Mouse (Mus musculus) spleen, adult 2 months (tissue): ENCODE measurements around the gene Cog3. TPM values are rescaled to one million over a fixed set of nuclear protein-coding genes. Genes with fewer than 3 reads are reported as not detected.

ENCODE experiments used
- DNase-seq, 2 experiments: peaks; one replicate each; pipeline versions ENCODE4 v3.0.0 to v3.0.0-alpha.2; 2012 to 2021; ENCODE audit warnings: low spot score in 2 of 2, low read depth in 1 of 2
- H3K27ac ChIP-seq: fragments of 200-500 bp; 2 replicates; pipeline ENCODE4 v1.5.1; 2012; ENCODE audit warnings: low read length, inconsistent platforms; ENCODE audit not compliant: insufficient read depth
- H3K27me3 ChIP-seq: fragments of 200-500 bp; 2 replicates; pipeline ENCODE4 v1.6.1; 2012; ENCODE audit warnings: mild to moderate bottlenecking, moderate library complexity, low read length, inconsistent platforms; ENCODE audit not compliant: control insufficient read depth, insufficient read depth
- H3K36me3 ChIP-seq: fragments of 200-500 bp; 2 replicates; pipeline ENCODE4 v1.6.1; 2012; ENCODE audit warnings: mild to moderate bottlenecking, low read length, inconsistent platforms; ENCODE audit not compliant: control insufficient read depth, insufficient read depth
- H3K4me1 ChIP-seq: fragments of 200-500 bp; 2 replicates; pipeline ENCODE4 v1.6.1; 2011; ENCODE audit warnings: inconsistent platforms; ENCODE audit not compliant: control insufficient read depth, insufficient read depth, insufficient read length
- H3K4me3 ChIP-seq: fragments of 200-500 bp; 2 replicates; pipeline ENCODE4 v1.5.1; 2011; ENCODE audit warnings: mild to moderate bottlenecking, inconsistent platforms; ENCODE audit not compliant: insufficient read depth, insufficient read length; ENCODE audit errors: extremely low read depth
- CTCF ChIP-seq: fragments of 200-500 bp; IDR thresholded peaks from 2 replicates; pipeline ENCODE4 v1.5.1; 2011; ENCODE audit warnings: mild to moderate bottlenecking, inconsistent platforms; ENCODE audit not compliant: insufficient read depth, insufficient read length, insufficient replicate concordance; ENCODE audit errors: extremely low read depth
- POLR2A ChIP-seq: fragments of 200-500 bp; IDR thresholded peaks from 2 replicates; pipeline ENCODE4 v1.6.1; 2011; ENCODE audit warnings: low read depth, low read length, inconsistent platforms
- WGBS: fragments of 180-500 bp; shearing (Covaris S2); methylation state at CpG from one replicate; pipeline ENCODE4 v1.1.7; 2018; 5-methylcytosine and 5-hydroxymethylcytosine counted together
- polyA plus RNA-seq: library from polyadenylated mRNA; depleted of rRNA; stranded (reverse); fragments of >200 nt; gene quantifications from 2 replicates; pipeline ENCODE4 v1.2.3, GENCODE M21; 2012; rRNA removed

Gene Cog3
- polyA plus RNA-seq: 5.9 and 6.5 TPM in 2 replicates

GRCm38 (mm10) chr14:75753991-75754817 is at the start of gene Cog3:
TSS of gene Cog3 (minus strand) at chr14:75754517.
- WGBS: under 1% methylated on average over 75 of the region's 78 CpGs
- Histone ChIP-seq H3K36me3 (peaks cover 2% of the 10 kb centered on the region; the same call in 1 of the 2 replicates), H3K4me1 (peaks cover 11% of the 10 kb centered on the region; the same call in 1 of the 2 replicates), H3K4me3 (peak within 1 kb of the TSS; percentile 96), H3K27ac (peak within 1 kb of the TSS; percentile 82), H3K27me3 (no peaks in the 10 kb centered on the region)
- TF ChIP-seq CTCF: 0 out of 2 replicates have a peak, but pooled peaks have one; percentile 2
- peak; percentile 36; the same call in 1 of the 2 replicates for TF ChIP-seq POLR2A
- DNase-seq: peak; percentile 90 to 97

GRCm38 (mm10) chr14:75797769-75798386 is 43.6 kb upstream of the Cog3 start:
- no peaks in the 10 kb centered on the region; the same call in 1 of the 2 replicates for H3K27me3 ChIP-seq

GRCm38 (mm10) chr14:75795918-75796317 is 41.6 kb upstream of the Cog3 start:
- WGBS: 86% methylated on average over 4 of the region's 4 CpGs
- no peaks in the 10 kb centered on the region for H3K36me3 ChIP-seq
- no peak overlapping the region for H3K4me3 ChIP-seq
- TF ChIP-seq POLR2A (no peak), CTCF (no peak)
- no peak for DNase-seq
- H3K27ac ChIP-seq: no peak overlapping the region
- no peaks in the 10 kb centered on the region for H3K27me3 ChIP-seq
- H3K4me1 ChIP-seq: no peaks in the 10 kb centered on the region

More at GRCm38 (mm10) chr14:75797769-75798386, 43.6 kb upstream of the Cog3 start:
- WGBS: 74% methylated on average over 5 of the region's 5 CpGs
- TF ChIP-seq CTCF (no peak), POLR2A (no peak)
- Histone ChIP-seq H3K36me3 (no peaks in the 10 kb centered on the region), H3K4me1 (no peaks in the 10 kb centered on the region), H3K27ac (no peak overlapping the region), H3K4me3 (no peak overlapping the region)
- DNase-seq: no peak

- H3K4me1 ChIP-seq: no peaks in the 10 kb centered on the region
- no peaks in the 10 kb centered on the region for H3K27me3 ChIP-seq
- TF ChIP-seq CTCF: no peak
- TF ChIP-seq POLR2A: no peak
- H3K4me3 ChIP-seq: no peak overlapping the region
- WGBS: 77% methylated on average over 5 of the region's 5 CpGs
- DNase-seq: no peak
- no peak overlapping the region for H3K27ac ChIP-seq
- no peaks in the 10 kb centered on the region for H3K36me3 ChIP-seq
Observed at GRCm38 (mm10) chr14:75794726-75795125, 40.4 kb upstream of the Cog3 start.

- Histone ChIP-seq H3K4me3 (no peak overlapping the region), H3K27me3 (no peaks in the 10 kb centered on the region), H3K27ac (no peak overlapping the region), H3K4me1 (no peaks in the 10 kb centered on the region), H3K36me3 (no peaks in the 10 kb centered on the region)
- WGBS: 93% methylated on average over 6 of the region's 6 CpGs
- no peak for DNase-seq
- TF ChIP-seq CTCF (no peak), POLR2A (no peak)
Observed at GRCm38 (mm10) chr14:75794324-75794723, 40.0 kb upstream of the Cog3 start.

- H3K27ac ChIP-seq: no peak overlapping the region
- 94% methylated on average over 4 of the region's 4 CpGs for WGBS
Observed at GRCm38 (mm10) chr14:75793110-75793509, 38.8 kb upstream of the Cog3 start.

More at GRCm38 (mm10) chr14:75793110-75793509, 38.8 kb upstream of the Cog3 start:
- H3K4me3 ChIP-seq: no peak overlapping the region
- H3K36me3 ChIP-seq: no peaks in the 10 kb centered on the region
- TF ChIP-seq POLR2A (no peak), CTCF (no peak)
- DNase-seq: no peak
- no peaks in the 10 kb centered on the region for H3K4me1 ChIP-seq
- no peaks in the 10 kb centered on the region for H3K27me3 ChIP-seq
